8 mouse cellular contexts compared by ENCODE assay signal in the genomic region with DNA sequence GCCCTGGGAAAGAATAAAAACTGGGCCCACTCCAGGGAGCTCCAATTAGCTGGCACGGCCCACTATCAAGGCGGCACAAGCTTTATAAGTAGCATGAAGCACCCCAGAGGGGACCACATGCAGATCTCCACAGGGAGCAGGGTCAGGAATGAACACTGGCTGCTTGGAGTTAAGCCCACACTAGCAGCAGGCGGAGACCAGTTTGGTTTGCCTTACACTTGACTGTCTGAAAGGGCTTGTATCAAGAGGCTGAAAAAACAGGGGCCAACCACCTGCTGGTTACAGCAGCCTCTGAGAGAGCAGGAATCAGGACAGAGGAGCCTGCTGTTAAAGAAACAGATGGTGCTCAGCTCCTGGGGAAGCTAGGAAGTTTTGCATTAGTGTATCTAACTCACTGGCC. TPM values are rescaled to one million over a fixed set of nuclear protein-coding genes. Genes with fewer than 3 reads are reported as not detected.
A peak's percentile ranks its signal among the peaks of the same experiment; 100 is the strongest.
DNase-seq lines count a peak whose midpoint lies in the region; ATAC-seq and TF ChIP-seq lines count a peak whose summit lies in the region.

No protein-coding gene starts in this region.

- H3K4me1 ChIP-seq in liver, postnatal 0 days (ENCODE audit: insufficient read depth) = peaks cover 66% of the 10 kb centered on the region
- peaks cover 75% of the 10 kb centered on the region for H3K4me1 ChIP-seq in forebrain, embryonic 10.5 days
- H3K4me1 ChIP-seq in kidney, embryonic 15.5 days = peaks cover 87% of the 10 kb centered on the region
- H3K4me1 ChIP-seq in midbrain, embryonic 16.5 days (ENCODE audit: control insufficient read depth, insufficient read depth, low read length) = peaks cover 15% of the 10 kb centered on the region; the same call in 1 of the 2 replicates

- no peaks in the 10 kb centered on the region for H3K9me3 ChIP-seq in liver, postnatal 0 days (ENCODE audit: low read length)
- H3K9me3 ChIP-seq in forebrain, embryonic 10.5 days = no peaks in the 10 kb centered on the region
- no peaks in the 10 kb centered on the region for H3K9me3 ChIP-seq in kidney, embryonic 15.5 days (replicated peaks)
- H3K9me3 ChIP-seq in midbrain, embryonic 16.5 days (replicated peaks; ENCODE audit: control insufficient read depth, low read length, poor library complexity, severe bottlenecking) = no peaks in the 10 kb centered on the region

- TF ChIP-seq EP300 in liver, postnatal 0 days (IDR thresholded peaks at IDR 0.05; ENCODE audit: low read depth) = no peak

- no peak overlapping the region for H3K4me3 ChIP-seq in liver, postnatal 0 days (ENCODE audit: low read depth, low read length)
- H3K4me3 ChIP-seq in forebrain, embryonic 10.5 days = no peak overlapping the region
- H3K4me3 ChIP-seq in kidney, embryonic 15.5 days (replicated peaks) = no peak overlapping the region
- H3K4me3 ChIP-seq in midbrain, embryonic 16.5 days (ENCODE audit: low read depth, low read length) = no peak overlapping the region

- TF ChIP-seq CTCF in liver, postnatal 0 days (IDR thresholded peaks at IDR 0.05; ENCODE audit: low read depth) = no peak

- ATAC-seq in liver, postnatal 0 days = no peak
- no peak for ATAC-seq in kidney, embryonic 15.5 days (replicated peaks; ENCODE audit: low FRiP score)
- ATAC-seq in midbrain, embryonic 16.5 days = peak; percentile 52; the same call in 1 of the 2 replicates

- no peaks in the 10 kb centered on the region for H3K36me3 ChIP-seq in liver, postnatal 0 days (replicated peaks; ENCODE audit: insufficient read depth, low read length)
- peaks cover 4% of the 10 kb centered on the region for H3K36me3 ChIP-seq in forebrain, embryonic 10.5 days (replicated peaks)
- H3K36me3 ChIP-seq in kidney, embryonic 15.5 days = no peaks in the 10 kb centered on the region
- no peaks in the 10 kb centered on the region for H3K36me3 ChIP-seq in midbrain, embryonic 16.5 days (ENCODE audit: control insufficient read depth, insufficient read depth, low read length)

- 74% methylated on average over 3 of the region's 3 CpGs for WGBS in liver, postnatal 0 days (ENCODE audit: insufficient replicate concordance)
- 18% methylated on average over 3 of the region's 3 CpGs for WGBS in forebrain, embryonic 10.5 days
- 53% methylated on average over 3 of the region's 3 CpGs for WGBS in kidney, embryonic 15.5 days
- 3% methylated on average over 3 of the region's 3 CpGs for WGBS in midbrain, embryonic 16.5 days

- no peaks in the 10 kb centered on the region for H3K27me3 ChIP-seq in liver, postnatal 0 days (ENCODE audit: insufficient read depth, low read length)
- no peaks in the 10 kb centered on the region for H3K27me3 ChIP-seq in forebrain, embryonic 10.5 days (ENCODE audit: poor library complexity, severe bottlenecking)
- no peaks in the 10 kb centered on the region for H3K27me3 ChIP-seq in kidney, embryonic 15.5 days
- no peaks in the 10 kb centered on the region for H3K27me3 ChIP-seq in midbrain, embryonic 16.5 days (ENCODE audit: control insufficient read depth, insufficient read depth, low read depth, low read length)

- no peak overlapping the region for H3K4me2 ChIP-seq in liver, postnatal 0 days (ENCODE audit: low read depth, low read length)
- H3K4me2 ChIP-seq in kidney, embryonic 15.5 days = no peak overlapping the region
- H3K4me2 ChIP-seq in midbrain, embryonic 16.5 days (ENCODE audit: low read length) = no peak overlapping the region

- H3K9ac ChIP-seq in liver, postnatal 0 days (replicated peaks) = no peak overlapping the region
- H3K9ac ChIP-seq in kidney, embryonic 15.5 days = no peak overlapping the region
- H3K9ac ChIP-seq in midbrain, embryonic 16.5 days (ENCODE audit: low read depth, low read length) = no peak overlapping the region

- peak overlapping the region; percentile 95; the same call in 1 of the 2 replicates for H3K27ac ChIP-seq in liver, postnatal 0 days (ENCODE audit: low read depth)
- peak overlapping the region; percentile 73 for H3K27ac ChIP-seq in forebrain, embryonic 10.5 days
- H3K27ac ChIP-seq in kidney, embryonic 15.5 days = peak overlapping the region; percentile 91
- H3K27ac ChIP-seq in midbrain, embryonic 16.5 days (ENCODE audit: low read length) = no peak overlapping the region

- no peak for DNase-seq in liver, postnatal 0 days
- DNase-seq in liver = no peak
- DNase-seq in forebrain, embryonic 10.5 days (ENCODE audit: extremely low spot score, low spot score) = no peak
- no peak for DNase-seq in spleen, postnatal 4 days (ENCODE audit: low spot score in 2 of 2)
- DNase-seq in T-cell, adult 2 months (ENCODE audit: low spot score) = no peak
- no peak for DNase-seq in urinary bladder, postnatal 36 days (ENCODE audit: low spot score in 2 of 2)

RNA-seq across cellular contexts. Expression of a gene that starts 32.3 kb away (rescaled TPM):
- 7.7 and 8.4 TPM in 2 replicates for polyA plus RNA-seq in liver, postnatal 0 days (2015; fragmentation: Nextera tagmentation; extraction: Ambion mirVana)
- 27.8 and 29.2 TPM in 2 replicates for polyA plus RNA-seq in forebrain, embryonic 10.5 days (2016; fragmentation: Nextera tagmentation; extraction: Ambion mirVana)
- 46.0 and 47.6 TPM in 2 replicates for polyA plus RNA-seq in kidney, embryonic 15.5 days (2015; fragmentation: Nextera tagmentation; extraction: Ambion mirVana)
- 6.3 and 6.6 TPM in 2 replicates for polyA plus RNA-seq in midbrain, embryonic 16.5 days (2015; fragmentation: Nextera tagmentation; extraction: Ambion mirVana)
